Mouse (Mus musculus): ENCODE data around the gene Adam26a. TPM values are rescaled to one million over a fixed set of nuclear protein-coding genes. Genes with fewer than 3 reads are reported as not detected.

Adam26a gene
- polyA plus RNA-seq (2012; rRNA removed) = not detected in 2 replicates

DNA sequence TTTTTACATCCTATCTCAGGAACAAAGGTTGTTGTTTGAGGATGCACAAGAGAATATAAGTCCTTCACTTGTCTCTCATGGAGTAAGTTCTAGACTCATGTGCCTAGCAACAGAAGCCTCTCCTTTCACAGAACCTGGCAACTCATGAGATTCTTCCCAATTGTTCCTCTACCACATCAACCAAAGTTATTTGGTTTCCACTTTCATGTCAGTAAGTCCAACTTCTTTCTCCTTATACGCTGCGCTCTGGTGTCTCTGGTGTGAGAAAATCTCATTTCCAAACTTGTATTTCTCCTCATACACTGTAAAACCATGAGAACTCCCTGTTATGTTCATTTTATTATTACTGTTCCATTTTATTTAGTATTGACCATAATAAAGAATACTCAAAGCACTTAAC lies at the start of gene Adam26a:
Gene Adam26a (minus strand): TSS at position 101 of the 400 bp plus-strand sequence.

DNA sequence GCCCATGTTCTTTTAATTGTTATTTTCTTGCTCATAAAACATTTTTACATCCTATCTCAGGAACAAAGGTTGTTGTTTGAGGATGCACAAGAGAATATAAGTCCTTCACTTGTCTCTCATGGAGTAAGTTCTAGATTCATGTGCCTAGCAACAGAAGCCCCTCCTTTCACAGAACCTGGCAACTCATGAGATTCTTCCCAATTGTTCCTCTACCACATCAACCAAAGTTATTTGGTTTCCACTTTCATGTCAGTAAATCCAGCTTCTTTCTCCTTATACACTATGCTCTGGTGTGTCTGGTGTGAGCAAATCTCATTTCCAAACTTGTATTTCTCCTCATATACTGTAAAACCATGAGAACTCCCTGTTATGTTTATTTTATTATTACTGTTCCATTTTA lies 48.5 kb downstream of the Adam26a start, which contains the start of gene Adam26b:
Gene Adam26b (minus strand): TSS at position 101 of the 400 bp plus-strand sequence.

Other genes starting within 250 kb of the Adam26a start
- gene Adam26b, start 48.6 kb downstream of the Adam26a start, polyA plus RNA-seq (2012; rRNA removed) = not detected in 2 replicates
- gene Gm5346, start 50.6 kb upstream of the Adam26a start, polyA plus RNA-seq (2012; rRNA removed) = not detected in 2 replicates
- not detected in 2 replicates for gene Adam34, start 133.3 kb upstream of the Adam26a start, polyA plus RNA-seq (2012; rRNA removed)